Mouse (Mus musculus): Measurements from ENCODE around the gene Lrrc4c. TPM values are rescaled to one million over a fixed set of nuclear protein-coding genes. Genes with fewer than 3 reads are reported as not detected.

Lrrc4c gene
- total RNA-seq, 1 experiment from 2014 or later = not detected

DNA sequence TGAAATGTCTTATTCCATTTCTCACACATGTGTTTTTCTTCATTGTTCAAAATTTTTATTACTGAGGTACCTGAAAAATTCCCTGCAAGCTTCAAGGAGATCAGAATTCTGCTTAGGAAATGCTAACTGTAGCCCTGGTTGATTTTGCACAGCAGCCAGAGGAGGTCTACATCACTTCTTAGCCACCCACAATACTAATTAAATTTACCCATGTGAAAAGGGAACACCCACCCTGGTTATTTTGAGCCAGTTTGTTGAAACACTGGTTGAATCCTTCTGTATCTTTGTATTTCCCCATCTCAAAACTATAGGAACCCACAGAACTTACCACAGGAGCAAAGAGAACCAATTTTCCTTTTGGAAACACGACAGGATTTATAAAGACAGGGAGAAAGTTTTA, 191.0 kb downstream of the Lrrc4c start:
- ATAC-seq (replicated peaks; ENCODE audit: low read depth, poor library complexity, severe bottlenecking) = no peak

- no peak for ATAC-seq (replicated peaks; ENCODE audit: low read depth, poor library complexity, severe bottlenecking)
Measured at GRCm38 (mm10) chr2:96537469-96537868, 219.5 kb downstream of the Lrrc4c start.

- no peak for ATAC-seq (replicated peaks; ENCODE audit: low read depth, poor library complexity, severe bottlenecking)
Measured at GRCm38 (mm10) chr2:96547171-96547570, 229.2 kb downstream of the Lrrc4c start.

DNA sequence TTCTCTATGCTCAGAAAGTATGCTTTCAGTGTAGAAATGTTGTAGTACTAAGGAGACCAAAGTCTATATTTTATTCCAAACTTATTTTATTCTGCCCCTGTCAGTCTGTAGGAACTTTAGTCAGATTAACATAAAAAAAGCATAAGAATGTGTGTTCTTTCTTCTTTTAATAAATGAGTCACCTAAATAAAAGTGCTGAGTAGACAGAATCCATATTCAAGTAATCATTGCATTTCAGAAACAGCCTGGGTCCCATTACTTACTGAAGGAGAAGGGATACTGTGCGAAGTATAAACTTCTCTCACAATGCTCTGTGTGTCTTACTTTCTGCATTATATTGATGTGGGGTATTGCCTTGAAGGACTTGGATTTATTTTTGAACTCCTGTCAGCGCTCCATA, 255.8 kb downstream of the Lrrc4c start:
- ATAC-seq (replicated peaks; ENCODE audit: low read depth, poor library complexity, severe bottlenecking) = no peak

GRCm38 (mm10) chr2:96577701-96578100, 259.7 kb downstream of the Lrrc4c start:
- no peak for ATAC-seq (replicated peaks; ENCODE audit: low read depth, poor library complexity, severe bottlenecking)

- no peak for ATAC-seq (replicated peaks; ENCODE audit: low read depth, poor library complexity, severe bottlenecking)
Measured at GRCm38 (mm10) chr2:96580136-96580733, 262.3 kb downstream of the Lrrc4c start.

DNA sequence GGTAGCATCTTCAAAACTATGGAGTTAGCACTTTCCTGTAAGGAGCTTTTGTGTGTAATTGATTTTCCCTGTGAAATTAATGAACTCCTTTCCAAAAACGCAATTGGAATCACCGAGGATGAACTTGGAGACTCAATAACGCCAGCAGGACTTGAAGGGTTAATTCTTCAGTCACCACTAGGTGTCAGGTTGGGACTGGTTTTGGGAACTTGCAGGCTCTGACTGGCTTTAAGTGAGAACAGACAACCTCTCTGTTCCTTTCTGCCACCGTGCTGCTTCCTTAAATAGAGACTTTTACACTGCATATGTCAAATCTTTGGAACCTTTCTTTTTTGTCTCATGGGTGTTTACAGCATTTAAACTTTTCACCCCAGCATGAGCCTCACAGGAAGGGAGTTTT, 267.7 kb downstream of the Lrrc4c start:
- ATAC-seq (replicated peaks; ENCODE audit: low read depth, poor library complexity, severe bottlenecking) = no peak

- no peak for ATAC-seq (replicated peaks; ENCODE audit: low read depth, poor library complexity, severe bottlenecking)
Measured at GRCm38 (mm10) chr2:96604801-96605200, 286.8 kb downstream of the Lrrc4c start.

DNA sequence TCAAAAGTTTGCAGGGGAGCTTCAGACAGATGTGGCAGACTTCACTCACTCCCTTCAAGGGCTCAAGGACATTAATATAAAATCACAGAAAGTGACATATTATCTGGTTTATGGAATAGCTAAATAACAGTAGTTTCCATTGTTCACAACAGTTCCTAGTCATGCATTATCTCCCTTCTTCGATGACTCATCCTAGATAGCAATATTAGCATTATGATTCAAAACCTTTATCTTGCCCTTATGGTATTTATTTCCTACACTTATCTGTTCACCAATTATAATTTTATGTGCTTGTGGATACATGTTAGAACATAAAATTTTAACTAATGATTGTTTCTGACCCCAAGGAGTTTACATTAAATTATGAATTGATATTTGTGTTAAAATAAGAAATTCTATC, 296.2 kb downstream of the Lrrc4c start:
- ATAC-seq (replicated peaks; ENCODE audit: low read depth, poor library complexity, severe bottlenecking) = no peak

DNA sequence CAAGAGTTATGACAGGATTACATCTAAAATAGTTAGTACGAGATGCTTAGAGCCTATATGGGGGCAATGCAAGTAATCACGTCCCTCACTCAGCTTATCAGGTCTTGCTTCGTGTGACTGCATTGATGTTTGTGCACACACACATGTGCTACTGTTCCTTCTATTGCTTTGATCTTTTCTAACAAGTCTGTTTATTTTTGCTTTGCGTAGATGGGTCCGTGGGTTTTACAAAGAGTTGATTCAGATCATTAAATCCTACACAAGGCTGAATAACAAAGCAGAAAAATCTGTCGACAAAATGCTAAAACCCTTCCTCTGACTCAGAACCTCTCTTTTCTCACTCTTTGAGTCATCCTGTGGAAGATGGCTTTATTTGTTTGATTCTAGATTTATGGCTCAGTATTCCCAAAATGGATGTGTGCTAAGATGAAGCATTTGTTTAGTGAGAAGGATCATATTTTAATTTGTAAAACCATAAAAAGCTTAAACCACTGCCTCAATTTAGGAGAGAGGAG, 300.8 kb downstream of the Lrrc4c start:
- ATAC-seq (replicated peaks; ENCODE audit: low read depth, poor library complexity, severe bottlenecking) = no peak

DNA sequence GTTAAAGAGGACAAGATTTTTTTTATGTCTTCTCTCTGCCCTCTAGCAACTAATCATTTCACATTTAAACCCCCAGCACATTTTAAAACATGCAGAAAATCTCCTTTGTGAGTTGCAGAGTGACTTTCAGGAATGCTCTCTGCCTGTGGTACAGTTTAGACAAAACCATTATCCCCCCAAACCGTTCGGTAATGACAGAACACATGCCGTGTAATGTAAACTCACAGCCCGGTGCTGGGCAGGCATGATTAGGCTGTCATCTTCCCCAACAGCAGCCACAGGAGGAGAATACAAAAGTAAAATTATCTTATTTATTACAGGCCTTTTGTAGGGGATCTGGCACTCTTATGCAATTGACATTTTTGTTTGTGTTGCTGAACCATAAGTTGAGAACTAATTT, 349.1 kb downstream of the Lrrc4c start:
- ATAC-seq (replicated peaks; ENCODE audit: low read depth, poor library complexity, severe bottlenecking) = no peak

GRCm38 (mm10) chr2:96681806-96682205, 363.8 kb downstream of the Lrrc4c start:
- ATAC-seq (replicated peaks; ENCODE audit: low read depth, poor library complexity, severe bottlenecking) = no peak

DNA sequence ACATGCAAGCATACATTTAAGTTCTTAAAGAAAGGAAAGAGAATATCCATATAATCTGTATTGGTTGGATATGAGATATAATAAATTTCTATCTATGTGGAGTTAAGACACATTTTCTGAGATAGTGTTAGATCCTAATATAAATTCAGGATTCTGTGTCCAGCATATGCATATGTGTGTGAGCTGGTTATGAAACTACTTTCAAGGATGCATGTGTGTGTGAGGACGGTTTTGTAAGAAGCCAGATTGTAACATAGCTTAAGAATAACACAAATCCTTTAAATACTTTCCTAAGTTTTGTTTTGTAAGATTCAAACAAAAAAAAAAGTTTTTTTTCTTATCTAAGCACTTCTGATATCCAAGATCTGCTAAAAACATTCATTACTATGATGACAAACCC, 367.4 kb downstream of the Lrrc4c start:
- no peak for ATAC-seq (replicated peaks; ENCODE audit: low read depth, poor library complexity, severe bottlenecking)

- no peak for ATAC-seq (replicated peaks; ENCODE audit: low read depth, poor library complexity, severe bottlenecking)
Measured at GRCm38 (mm10) chr2:96705004-96705403, 387.0 kb downstream of the Lrrc4c start.

DNA sequence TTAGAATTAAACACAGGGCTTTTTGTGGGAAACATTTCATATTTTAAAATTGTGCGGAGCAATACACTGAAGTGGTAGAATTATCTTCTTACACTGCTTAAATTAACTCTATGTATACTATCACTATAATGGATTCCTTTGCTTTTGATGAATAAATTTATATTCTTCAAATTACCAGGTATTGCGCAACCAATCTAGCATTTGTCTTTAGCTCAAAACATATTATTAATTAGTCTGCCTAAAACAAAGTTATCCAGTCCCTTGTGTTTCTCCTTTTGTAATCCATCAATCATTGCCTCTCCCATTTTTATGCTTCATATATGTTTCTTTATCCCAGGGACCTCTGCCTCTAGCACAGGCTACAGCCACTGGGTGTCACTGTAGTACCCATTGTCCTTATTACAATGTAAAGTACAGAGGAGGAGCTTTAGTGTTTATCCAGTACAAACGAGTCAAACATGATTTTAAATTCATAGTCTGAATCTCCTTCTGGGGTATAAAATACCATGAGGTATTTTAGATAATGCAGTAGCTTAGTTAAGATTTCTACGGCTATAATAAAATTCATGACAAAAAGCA, 389.9 kb downstream of the Lrrc4c start:
- no peak for ATAC-seq (replicated peaks; ENCODE audit: low read depth, poor library complexity, severe bottlenecking)

GRCm38 (mm10) chr2:96714561-96714960, 396.6 kb downstream of the Lrrc4c start:
- ATAC-seq (replicated peaks; ENCODE audit: low read depth, poor library complexity, severe bottlenecking) = no peak

DNA sequence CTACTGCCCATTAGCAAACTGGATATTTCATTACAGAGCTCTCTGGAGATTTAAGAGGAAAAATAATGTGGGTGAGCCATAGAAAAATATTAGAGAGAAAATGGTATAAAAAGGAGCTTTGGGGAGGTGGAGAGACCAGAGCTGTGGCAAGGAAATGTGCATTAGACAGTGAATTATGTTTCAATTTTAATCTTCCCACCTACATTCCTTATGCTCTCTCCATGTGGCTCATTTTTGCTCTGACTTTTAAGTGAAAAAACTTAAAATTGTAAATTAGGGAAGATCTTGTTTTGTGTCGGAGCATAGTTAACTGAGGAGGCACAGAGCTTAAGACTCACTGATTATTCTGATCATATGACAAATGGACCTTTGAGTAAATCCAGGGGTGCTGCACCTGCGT, 399.4 kb downstream of the Lrrc4c start:
- no peak for ATAC-seq (replicated peaks; ENCODE audit: low read depth, poor library complexity, severe bottlenecking)

DNA sequence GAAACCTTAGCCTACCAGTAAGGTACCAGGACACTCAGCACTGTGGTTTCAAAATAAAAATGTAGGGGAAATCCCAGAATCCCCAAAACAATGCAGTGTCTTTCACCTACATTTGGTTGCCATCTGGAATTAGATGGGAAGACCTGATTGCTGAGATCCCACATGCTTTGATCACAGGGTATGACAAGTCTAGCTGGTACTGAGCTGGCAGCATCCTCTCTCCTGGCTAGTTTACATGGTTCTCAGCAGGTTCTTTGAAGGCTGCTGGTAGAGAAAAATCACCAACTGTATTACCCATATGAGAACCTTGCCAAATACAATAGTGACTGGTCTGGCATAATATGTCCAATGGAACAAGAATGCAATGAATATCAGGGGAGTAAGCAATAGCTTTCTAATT, 405.4 kb downstream of the Lrrc4c start:
- no peak for ATAC-seq (replicated peaks; ENCODE audit: low read depth, poor library complexity, severe bottlenecking)

GRCm38 (mm10) chr2:96736081-96736480, 418.1 kb downstream of the Lrrc4c start:
- no peak for ATAC-seq (replicated peaks; ENCODE audit: low read depth, poor library complexity, severe bottlenecking)

- no peak for ATAC-seq (replicated peaks; ENCODE audit: low read depth, poor library complexity, severe bottlenecking)
Measured at GRCm38 (mm10) chr2:96755066-96755465, 437.1 kb downstream of the Lrrc4c start.

- no peak for ATAC-seq (replicated peaks; ENCODE audit: low read depth, poor library complexity, severe bottlenecking)
Measured at GRCm38 (mm10) chr2:96757701-96758100, 439.7 kb downstream of the Lrrc4c start.

DNA sequence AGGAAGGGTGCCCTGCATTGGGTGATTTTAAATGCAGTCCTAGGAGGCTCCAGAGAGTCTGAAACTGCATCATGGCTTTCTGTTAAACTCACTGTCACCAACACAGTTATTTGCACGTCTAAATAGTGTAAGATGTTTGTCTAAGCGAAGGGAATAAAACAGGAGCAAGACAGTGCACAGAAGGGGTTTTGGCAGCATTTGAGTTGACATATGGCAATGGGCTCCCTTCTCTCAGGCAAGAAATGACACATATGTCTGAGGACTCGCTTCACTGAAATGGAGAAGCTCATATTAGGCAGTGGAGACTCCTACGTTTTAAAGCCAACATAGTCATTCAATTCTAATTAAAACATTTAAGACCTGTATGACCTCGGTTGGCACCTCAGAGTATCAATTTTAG, 445.6 kb downstream of the Lrrc4c start:
- no peak for ATAC-seq (replicated peaks; ENCODE audit: low read depth, poor library complexity, severe bottlenecking)

Measured in common myeloid progenitor, adult 5-6 weeks (primary cell).